Mouse (Mus musculus): ENCODE data around the gene Stx8. TPM values are rescaled to one million over a fixed set of nuclear protein-coding genes. Genes with fewer than 3 reads are reported as not detected.
A peak's percentile ranks its signal among the peaks of the same experiment; 100 is the strongest.

Stx8 gene
- polyA plus RNA-seq, 1 experiment from 2014 or later = 59.2 TPM

- Histone ChIP-seq H3K9me3 (no peaks in the 10 kb centered on the region), H3K36me3 (no peaks in the 10 kb centered on the region), H3K9ac (no peak overlapping the region), H3K4me2 (replicated peaks) (no peak overlapping the region), H3K27ac (no peak overlapping the region), H3K27me3 (no peaks in the 10 kb centered on the region), H3K4me3 (no peak overlapping the region), H3K4me1 (peaks cover 13% of the 10 kb centered on the region)
- ATAC-seq (ENCODE audit: insufficient number of reproducible peaks, insufficient read depth, low FRiP score, low TSS enrichment) = no peak
- WGBS = 81% methylated on average over 5 of the region's 5 CpGs
Observed at GRCm38 (mm10) chr11:68204407-68204806, 238.4 kb downstream of the Stx8 start.

- Histone ChIP-seq H3K27ac (no peak overlapping the region), H3K9me3 (no peaks in the 10 kb centered on the region), H3K9ac (no peak overlapping the region), H3K4me3 (no peak overlapping the region), H3K27me3 (no peaks in the 10 kb centered on the region), H3K4me2 (replicated peaks) (no peak overlapping the region), H3K4me1 (peaks cover 2% of the 10 kb centered on the region; the same call in 1 of the 2 replicates), H3K36me3 (no peaks in the 10 kb centered on the region)
- 82% methylated on average over 10 of the region's 10 CpGs for WGBS
- ATAC-seq (ENCODE audit: insufficient number of reproducible peaks, insufficient read depth, low FRiP score, low TSS enrichment) = no peak
Observed at GRCm38 (mm10) chr11:68205572-68206229, 239.7 kb downstream of the Stx8 start.

GRCm38 (mm10) chr11:68208023-68208422 lies 242.0 kb downstream of the Stx8 start:
- 0 out of 2 replicates have a peak, but pooled peaks cover 7% of the 10 kb centered on the region for H3K4me1 ChIP-seq
- 72% methylated on average over 2 of the region's 2 CpGs for WGBS
- H3K4me2 ChIP-seq (replicated peaks) = no peak overlapping the region
- no peaks in the 10 kb centered on the region for H3K36me3 ChIP-seq
- ATAC-seq (ENCODE audit: insufficient number of reproducible peaks, insufficient read depth, low FRiP score, low TSS enrichment) = no peak
- no peak overlapping the region for H3K4me3 ChIP-seq
- H3K27me3 ChIP-seq = no peaks in the 10 kb centered on the region
- no peak overlapping the region for H3K9ac ChIP-seq
- no peaks in the 10 kb centered on the region for H3K9me3 ChIP-seq
- H3K27ac ChIP-seq = no peak overlapping the region

- H3K27ac ChIP-seq = no peak overlapping the region
Observed at GRCm38 (mm10) chr11:68208582-68208981, 242.6 kb downstream of the Stx8 start.

GRCm38 (mm10) chr11:68209506-68209905 lies 243.5 kb downstream of the Stx8 start:
- ATAC-seq (ENCODE audit: insufficient number of reproducible peaks, insufficient read depth, low FRiP score, low TSS enrichment) = no peak
- Histone ChIP-seq H3K27me3 (no peaks in the 10 kb centered on the region), H3K9ac (no peak overlapping the region), H3K4me2 (replicated peaks) (no peak overlapping the region), H3K4me3 (no peak overlapping the region), H3K27ac (no peak overlapping the region), H3K4me1 (peaks cover 7% of the 10 kb centered on the region; the same call in 1 of the 2 replicates), H3K9me3 (no peaks in the 10 kb centered on the region), H3K36me3 (no peaks in the 10 kb centered on the region)
- WGBS = 90% methylated on average over 4 of the region's 4 CpGs

More at GRCm38 (mm10) chr11:68208582-68208981, 242.6 kb downstream of the Stx8 start:
- Histone ChIP-seq H3K4me1 (0 out of 2 replicates have a peak, but pooled peaks cover 7% of the 10 kb centered on the region), H3K4me2 (replicated peaks) (no peak overlapping the region), H3K9ac (no peak overlapping the region), H3K4me3 (no peak overlapping the region), H3K27me3 (no peaks in the 10 kb centered on the region), H3K9me3 (no peaks in the 10 kb centered on the region), H3K36me3 (no peaks in the 10 kb centered on the region)
- ATAC-seq (ENCODE audit: insufficient number of reproducible peaks, insufficient read depth, low FRiP score, low TSS enrichment) = no peak
- 87% methylated on average over 1 of the region's 1 CpGs for WGBS

GRCm38 (mm10) chr11:68210714-68211113 lies 244.7 kb downstream of the Stx8 start:
- WGBS = 88% methylated on average over 5 of the region's 5 CpGs
- Histone ChIP-seq H3K4me3 (no peak overlapping the region), H3K9ac (no peak overlapping the region), H3K36me3 (no peaks in the 10 kb centered on the region), H3K27me3 (no peaks in the 10 kb centered on the region), H3K4me1 (peaks cover 19% of the 10 kb centered on the region), H3K9me3 (no peaks in the 10 kb centered on the region), H3K27ac (no peak overlapping the region), H3K4me2 (replicated peaks) (no peak overlapping the region)
- ATAC-seq (ENCODE audit: insufficient number of reproducible peaks, insufficient read depth, low FRiP score, low TSS enrichment) = no peak

GRCm38 (mm10) chr11:68211924-68212578 lies 246.1 kb downstream of the Stx8 start:
- peak; percentile 13; the same call in 1 of the 2 replicates for ATAC-seq (ENCODE audit: insufficient number of reproducible peaks, insufficient read depth, low FRiP score, low TSS enrichment)
- Histone ChIP-seq H3K4me3 (no peak overlapping the region), H3K9ac (no peak overlapping the region), H3K9me3 (no peaks in the 10 kb centered on the region), H3K27ac (no peak overlapping the region), H3K27me3 (no peaks in the 10 kb centered on the region), H3K4me2 (replicated peaks) (no peak overlapping the region), H3K36me3 (no peaks in the 10 kb centered on the region), H3K4me1 (peaks cover 29% of the 10 kb centered on the region)
- WGBS = 40% methylated on average over 8 of the region's 8 CpGs

GRCm38 (mm10) chr11:68213896-68214295 lies 247.9 kb downstream of the Stx8 start:
- no peak overlapping the region for H3K4me2 ChIP-seq (replicated peaks)
- no peak overlapping the region for H3K9ac ChIP-seq
- H3K27me3 ChIP-seq = no peaks in the 10 kb centered on the region
- H3K27ac ChIP-seq = no peak overlapping the region
- H3K4me3 ChIP-seq = no peak overlapping the region
- ATAC-seq (ENCODE audit: insufficient number of reproducible peaks, insufficient read depth, low FRiP score, low TSS enrichment) = no peak
- 60% methylated on average over 3 of the region's 3 CpGs for WGBS
- peaks cover 29% of the 10 kb centered on the region for H3K4me1 ChIP-seq
- no peaks in the 10 kb centered on the region for H3K9me3 ChIP-seq
- H3K36me3 ChIP-seq = no peaks in the 10 kb centered on the region

- 73% methylated on average over 9 of the region's 9 CpGs for WGBS
- Histone ChIP-seq H3K9me3 (no peaks in the 10 kb centered on the region), H3K9ac (no peak overlapping the region), H3K27ac (no peak overlapping the region), H3K4me2 (replicated peaks) (no peak overlapping the region), H3K36me3 (no peaks in the 10 kb centered on the region), H3K4me3 (no peak overlapping the region), H3K27me3 (no peaks in the 10 kb centered on the region), H3K4me1 (peaks cover 29% of the 10 kb centered on the region)
- ATAC-seq (ENCODE audit: insufficient number of reproducible peaks, insufficient read depth, low FRiP score, low TSS enrichment) = no peak
Observed at GRCm38 (mm10) chr11:68214496-68215205, 248.7 kb downstream of the Stx8 start.

- Histone ChIP-seq H3K4me1 (peaks cover 29% of the 10 kb centered on the region), H3K9ac (no peak overlapping the region), H3K4me2 (replicated peaks) (no peak overlapping the region), H3K9me3 (no peaks in the 10 kb centered on the region), H3K36me3 (no peaks in the 10 kb centered on the region), H3K4me3 (no peak overlapping the region), H3K27ac (no peak overlapping the region), H3K27me3 (no peaks in the 10 kb centered on the region)
- 34% methylated on average over 6 of the region's 6 CpGs for WGBS
- ATAC-seq (ENCODE audit: insufficient number of reproducible peaks, insufficient read depth, low FRiP score, low TSS enrichment) = no peak
Observed at GRCm38 (mm10) chr11:68215206-68215912, 249.4 kb downstream of the Stx8 start.

GRCm38 (mm10) chr11:68216041-68216440 lies 250.0 kb downstream of the Stx8 start:
- no peaks in the 10 kb centered on the region for H3K27me3 ChIP-seq
- no peak overlapping the region for H3K9ac ChIP-seq
- peaks cover 35% of the 10 kb centered on the region for H3K4me1 ChIP-seq
- no peaks in the 10 kb centered on the region for H3K36me3 ChIP-seq
- 69% methylated on average over 11 of the region's 11 CpGs for WGBS
- no peak overlapping the region for H3K4me3 ChIP-seq
- no peaks in the 10 kb centered on the region for H3K9me3 ChIP-seq
- no peak overlapping the region for H3K4me2 ChIP-seq (replicated peaks)
- no peak overlapping the region for H3K27ac ChIP-seq
- ATAC-seq (ENCODE audit: insufficient number of reproducible peaks, insufficient read depth, low FRiP score, low TSS enrichment) = no peak
